Mouse (Mus musculus) limb, embryonic 11.5 days (tissue): ENCODE results near the gene Tnni1. TPM values are rescaled to one million over a fixed set of nuclear protein-coding genes. Genes with fewer than 3 reads are reported as not detected.

Source experiments
- ATAC-seq: fragments of 200-750 bp; cut with Nextera tagmentation; 2 replicates; pipeline ENCODE4 v1.8.0; 2017; ENCODE audit warnings: low read depth; ENCODE audit not compliant: insufficient number of reproducible peaks, low FRiP score, low TSS enrichment
- DNase-seq: peaks from one replicate; pipeline ENCODE4 v3.0.0-alpha.2; 2015; ENCODE audit warnings: low spot score
- H3K27ac ChIP-seq: fragments of 300-500 bp; sonication (generic); replicated peaks from 2 replicates; pipeline ENCODE4 v1.5.1; 2014; ENCODE audit warnings: low read depth, mild to moderate bottlenecking, low read length
- H3K27me3 ChIP-seq: fragments of 300-500 bp; sonication (generic); 2 replicates; pipeline ENCODE4 v1.6.1; 2014; ENCODE audit warnings: mild to moderate bottlenecking, low read length, mixed read lengths; ENCODE audit not compliant: control insufficient read depth, insufficient read depth
- H3K36me3 ChIP-seq: fragments of 300-500 bp; sonication (generic); 2 replicates; pipeline ENCODE4 v1.6.1; 2014; ENCODE audit warnings: mild to moderate bottlenecking, low read length, moderate library complexity, mixed read lengths; ENCODE audit not compliant: control insufficient read depth, insufficient read depth
- H3K4me1 ChIP-seq: fragments of 300-500 bp; sonication (generic); 2 replicates; pipeline ENCODE4 v1.6.1; 2014; ENCODE audit warnings: low read length, mixed read lengths; ENCODE audit not compliant: control insufficient read depth, insufficient read depth
- H3K4me2 ChIP-seq: fragments of 300-500 bp; sonication (generic); 2 replicates; pipeline ENCODE4 v1.6.1; 2014; ENCODE audit warnings: low read depth, mild to moderate bottlenecking, moderate library complexity; ENCODE audit not compliant: severe bottlenecking
- H3K4me3 ChIP-seq: fragments of 300-500 bp; sonication (generic); 2 replicates; pipeline ENCODE4 v1.5.1; 2014; ENCODE audit warnings: low read depth, low read length
- H3K9ac ChIP-seq: fragments of 300-500 bp; sonication (generic); 2 replicates; pipeline ENCODE4 v1.6.1; 2014; ENCODE audit warnings: mild to moderate bottlenecking, low read length
- H3K9me3 ChIP-seq: fragments of 300-500 bp; sonication (generic); 2 replicates; pipeline ENCODE4 v1.6.1; 2016; ENCODE audit warnings: low read length; ENCODE audit not compliant: control insufficient read depth
- WGBS: fragments of 180-500 bp; shearing (Covaris S2); extraction: QIAGEN DNeasy Blood & Tissue Kit; methylation state at CpG from one replicate; pipeline ENCODE4 v1.1.7; 2014; 5-methylcytosine and 5-hydroxymethylcytosine counted together
- polyA plus RNA-seq: library from polyadenylated mRNA; unstranded; fragments of >200 nt; fragmentation: Nextera tagmentation; extraction: Ambion mirVana; gene quantifications from 2 replicates; pipeline ENCODE4 v1.2.1, GENCODE M21; 2014

Gene Tnni1
- polyA plus RNA-seq, 1 experiment from 2014 or later, result 19.4 TPM

- H3K4me1 ChIP-seq, result no peaks in the 10 kb centered on the region
- H3K27ac ChIP-seq, result no peak overlapping the region
- no peak overlapping the region for H3K9ac ChIP-seq
- no peaks in the 10 kb centered on the region for H3K36me3 ChIP-seq
- H3K4me2 ChIP-seq, result no peak overlapping the region
- no peaks in the 10 kb centered on the region for H3K9me3 ChIP-seq
- no peak for ATAC-seq
- 8% methylated on average over 10 of the region's 10 CpGs for WGBS
- no peak overlapping the region for H3K4me3 ChIP-seq
- no peak for DNase-seq
- H3K27me3 ChIP-seq, result 0 out of 2 replicates have a peak, but pooled peaks cover 3% of the 10 kb centered on the region
Observed at GRCm38 (mm10) chr1:135807546-135807945, 28.3 kb downstream of the Tnni1 start.

- H3K4me2 ChIP-seq, result no peak overlapping the region
- 0 out of 2 replicates have a peak, but pooled peaks cover 3% of the 10 kb centered on the region for H3K27me3 ChIP-seq
- DNase-seq (no peak), ATAC-seq (no peak)
- H3K4me3 ChIP-seq, result no peak overlapping the region
- H3K36me3 ChIP-seq, result no peaks in the 10 kb centered on the region
- no peaks in the 10 kb centered on the region for H3K9me3 ChIP-seq
- H3K27ac ChIP-seq, result no peak overlapping the region
- no peaks in the 10 kb centered on the region for H3K4me1 ChIP-seq
- WGBS, result 37% methylated on average over 2 of the region's 2 CpGs
- H3K9ac ChIP-seq, result no peak overlapping the region
Observed at GRCm38 (mm10) chr1:135810180-135810579, 30.9 kb downstream of the Tnni1 start.

- H3K27ac ChIP-seq, result no peak overlapping the region
- no peak overlapping the region for H3K9ac ChIP-seq
- H3K36me3 ChIP-seq, result no peaks in the 10 kb centered on the region
- H3K4me2 ChIP-seq, result no peak overlapping the region
- ATAC-seq (no peak), DNase-seq (peak; percentile 90)
- 28% methylated on average over 7 of the region's 7 CpGs for WGBS
- H3K9me3 ChIP-seq, result no peaks in the 10 kb centered on the region
- 0 out of 2 replicates have a peak, but pooled peaks cover 3% of the 10 kb centered on the region for H3K27me3 ChIP-seq
- no peaks in the 10 kb centered on the region for H3K4me1 ChIP-seq
- no peak overlapping the region for H3K4me3 ChIP-seq
Observed at GRCm38 (mm10) chr1:135811016-135811646, 31.9 kb downstream of the Tnni1 start.

GRCm38 (mm10) chr1:135812205-135812604, 33.0 kb downstream of the Tnni1 start:
- WGBS, result 87% methylated on average over 3 of the region's 3 CpGs
- ATAC-seq (no peak), DNase-seq (no peak)
- Histone ChIP-seq H3K4me3 (no peak overlapping the region), H3K9me3 (no peaks in the 10 kb centered on the region), H3K36me3 (no peaks in the 10 kb centered on the region), H3K4me1 (no peaks in the 10 kb centered on the region), H3K27ac (no peak overlapping the region), H3K4me2 (no peak overlapping the region), H3K9ac (no peak overlapping the region), H3K27me3 (peaks cover 7% of the 10 kb centered on the region)

GRCm38 (mm10) chr1:135812618-135813017, 33.4 kb downstream of the Tnni1 start:
- Histone ChIP-seq H3K4me2 (no peak overlapping the region), H3K27ac (no peak overlapping the region), H3K4me3 (no peak overlapping the region), H3K27me3 (peaks cover 11% of the 10 kb centered on the region), H3K9ac (no peak overlapping the region), H3K9me3 (no peaks in the 10 kb centered on the region), H3K4me1 (no peaks in the 10 kb centered on the region), H3K36me3 (no peaks in the 10 kb centered on the region)
- DNase-seq (no peak), ATAC-seq (no peak)
- WGBS, result 58% methylated on average over 2 of the region's 2 CpGs

GRCm38 (mm10) chr1:135813071-135813470, 33.8 kb downstream of the Tnni1 start:
- no peak overlapping the region for H3K9ac ChIP-seq
- H3K27ac ChIP-seq, result no peak overlapping the region
- no peaks in the 10 kb centered on the region for H3K9me3 ChIP-seq
- H3K4me3 ChIP-seq, result no peak overlapping the region
- no peaks in the 10 kb centered on the region for H3K4me1 ChIP-seq
- H3K4me2 ChIP-seq, result no peak overlapping the region
- H3K27me3 ChIP-seq, result peaks cover 16% of the 10 kb centered on the region
- H3K36me3 ChIP-seq, result no peaks in the 10 kb centered on the region
- WGBS, result 79% methylated on average over 4 of the region's 4 CpGs
- DNase-seq, result no peak
- no peak for ATAC-seq

GRCm38 (mm10) chr1:135813687-135814395, 34.6 kb downstream of the Tnni1 start:
- no peaks in the 10 kb centered on the region for H3K9me3 ChIP-seq
- H3K36me3 ChIP-seq, result no peaks in the 10 kb centered on the region
- ATAC-seq (no peak), DNase-seq (no peak)
- 80% methylated on average over 5 of the region's 5 CpGs for WGBS
- H3K27me3 ChIP-seq, result peaks cover 23% of the 10 kb centered on the region
- no peak overlapping the region for H3K27ac ChIP-seq
- H3K4me2 ChIP-seq, result no peak overlapping the region
- H3K4me1 ChIP-seq, result no peaks in the 10 kb centered on the region
- H3K9ac ChIP-seq, result no peak overlapping the region
- no peak overlapping the region for H3K4me3 ChIP-seq

GRCm38 (mm10) chr1:135814531-135814930, 35.3 kb downstream of the Tnni1 start:
- Histone ChIP-seq H3K27me3 (peaks cover 28% of the 10 kb centered on the region), H3K9ac (no peak overlapping the region), H3K4me3 (no peak overlapping the region), H3K9me3 (no peaks in the 10 kb centered on the region), H3K4me2 (no peak overlapping the region), H3K4me1 (0 out of 2 replicates have a peak, but pooled peaks cover 2% of the 10 kb centered on the region), H3K36me3 (no peaks in the 10 kb centered on the region), H3K27ac (no peak overlapping the region)
- DNase-seq (no peak), ATAC-seq (no peak; the same call in 1 of the 2 replicates)
- 87% methylated on average over 5 of the region's 5 CpGs for whole genome bisulfite sequencing
